Mouse (Mus musculus): ENCODE results near the gene Irak2. TPM values are rescaled to one million over a fixed set of nuclear protein-coding genes. Genes with fewer than 3 reads are reported as not detected.

The Irak2 gene
- polyA plus RNA-seq, 1 experiment from 2014 or later = 15.6 TPM

GRCm38 (mm10) chr6:113740236-113741217 is 102.3 kb downstream of the Irak2 start, which contains the start of gene Sec13:
TSS of gene Sec13 (minus strand) at chr6:113740743.
- 7% methylated on average over 41 of the region's 41 CpGs for WGBS
- H3K27me3 ChIP-seq (replicated peaks; ENCODE audit: insufficient read depth, low read length) = no peaks in the 10 kb centered on the region
- peak; percentile 90 for ATAC-seq
- TF ChIP-seq EP300 (IDR thresholded peaks at IDR 0.05) (peak; percentile 37; the same call in 1 of the 2 replicates), CTCF (IDR thresholded peaks at IDR 0.05) (no peak; the same call in 1 of the 2 replicates)
- H3K9me3 ChIP-seq (ENCODE audit: low read length) = no peaks in the 10 kb centered on the region
- H3K27ac ChIP-seq (ENCODE audit: low read length) = peak within 1 kb of the TSS; percentile 68
- H3K4me3 ChIP-seq (ENCODE audit: low read depth, low read length) = peak within 1 kb of the TSS; percentile 77
- H3K4me1 ChIP-seq (ENCODE audit: insufficient read depth, low read depth, low read length) = no peaks in the 10 kb centered on the region; the same call in 1 of the 2 replicates
- peak within 1 kb of the TSS; percentile 68 for H3K4me2 ChIP-seq (replicated peaks; ENCODE audit: low read depth, low read length)
- peak within 1 kb of the TSS; percentile 84 for H3K9ac ChIP-seq (replicated peaks; ENCODE audit: low read depth)
- H3K36me3 ChIP-seq (ENCODE audit: insufficient read depth, low read length) = no peaks in the 10 kb centered on the region
- peak; percentile 88 for DNase-seq (ENCODE audit: low spot score)

- no peak overlapping the region for H3K9ac ChIP-seq (replicated peaks; ENCODE audit: low read depth)
- H3K27me3 ChIP-seq (replicated peaks; ENCODE audit: insufficient read depth, low read length) = no peaks in the 10 kb centered on the region
- DNase-seq (ENCODE audit: low spot score) (no peak), ATAC-seq (no peak)
- no peak overlapping the region for H3K27ac ChIP-seq (ENCODE audit: low read length)
- TF ChIP-seq CTCF (IDR thresholded peaks at IDR 0.05) = no peak
- no peak for TF ChIP-seq EP300 (IDR thresholded peaks at IDR 0.05)
- no peak overlapping the region for H3K4me2 ChIP-seq (replicated peaks; ENCODE audit: low read depth, low read length)
- WGBS = 58% methylated on average over 2 of the region's 2 CpGs
- no peaks in the 10 kb centered on the region; the same call in 1 of the 2 replicates for H3K4me1 ChIP-seq (ENCODE audit: insufficient read depth, low read depth, low read length)
- H3K36me3 ChIP-seq (ENCODE audit: insufficient read depth, low read length) = no peaks in the 10 kb centered on the region
- no peaks in the 10 kb centered on the region for H3K9me3 ChIP-seq (ENCODE audit: low read length)
- no peak overlapping the region for H3K4me3 ChIP-seq (ENCODE audit: low read depth, low read length)
Observed at GRCm38 (mm10) chr6:113741425-113741824, 103.2 kb downstream of the Irak2 start.

GRCm38 (mm10) chr6:113742321-113742720 is 104.1 kb downstream of the Irak2 start:
- H3K27me3 ChIP-seq (replicated peaks; ENCODE audit: insufficient read depth, low read length) = 0 out of 2 replicates have a peak, but pooled peaks cover 3% of the 10 kb centered on the region
- H3K27ac ChIP-seq (ENCODE audit: low read length) = no peak overlapping the region
- no peak overlapping the region for H3K4me2 ChIP-seq (replicated peaks; ENCODE audit: low read depth, low read length)
- no peak overlapping the region for H3K9ac ChIP-seq (replicated peaks; ENCODE audit: low read depth)
- no peaks in the 10 kb centered on the region for H3K9me3 ChIP-seq (ENCODE audit: low read length)
- H3K4me3 ChIP-seq (ENCODE audit: low read depth, low read length) = no peak overlapping the region
- no peaks in the 10 kb centered on the region; the same call in 1 of the 2 replicates for H3K4me1 ChIP-seq (ENCODE audit: insufficient read depth, low read depth, low read length)
- TF ChIP-seq EP300 (IDR thresholded peaks at IDR 0.05) (no peak), CTCF (IDR thresholded peaks at IDR 0.05) (no peak)
- no peak for DNase-seq (ENCODE audit: low spot score)
- no peaks in the 10 kb centered on the region for H3K36me3 ChIP-seq (ENCODE audit: insufficient read depth, low read length)
- WGBS = 30% methylated on average over 1 of the region's 1 CpGs
- no peak for ATAC-seq

GRCm38 (mm10) chr6:113743111-113743510 is 104.8 kb downstream of the Irak2 start:
- H3K27ac ChIP-seq (ENCODE audit: low read length) = no peak overlapping the region
- 35% methylated on average over 1 of the region's 1 CpGs for WGBS
- no peak for TF ChIP-seq CTCF (IDR thresholded peaks at IDR 0.05)
- TF ChIP-seq EP300 (IDR thresholded peaks at IDR 0.05) = no peak

More at GRCm38 (mm10) chr6:113743111-113743510, 104.8 kb downstream of the Irak2 start:
- no peak overlapping the region for H3K9ac ChIP-seq (replicated peaks; ENCODE audit: low read depth)
- no peak overlapping the region for H3K4me3 ChIP-seq (ENCODE audit: low read depth, low read length)
- no peaks in the 10 kb centered on the region; the same call in 1 of the 2 replicates for H3K4me1 ChIP-seq (ENCODE audit: insufficient read depth, low read depth, low read length)
- DNase-seq (ENCODE audit: low spot score) = no peak
- no peaks in the 10 kb centered on the region for H3K9me3 ChIP-seq (ENCODE audit: low read length)
- ATAC-seq = no peak
- H3K27me3 ChIP-seq (replicated peaks; ENCODE audit: insufficient read depth, low read length) = 0 out of 2 replicates have a peak, but pooled peaks cover 5% of the 10 kb centered on the region
- H3K36me3 ChIP-seq (ENCODE audit: insufficient read depth, low read length) = no peaks in the 10 kb centered on the region
- no peak overlapping the region for H3K4me2 ChIP-seq (replicated peaks; ENCODE audit: low read depth, low read length)

Small RNA genes lying within 50 kb of the gene (microRNA-seq; reads per million reads assigned to microRNA genes)
- gene Mir7042 = 0.98 reads per million

Other genes starting within 250 kb of the Irak2 start
- 11.5 and 12.4 TPM in 2 replicates for gene Ttll3, start 249.2 kb upstream of the Irak2 start, polyA plus RNA-seq (2015; fragmentation: Nextera tagmentation; extraction: Ambion mirVana)
- 11.4 and 12.3 TPM in 2 replicates for gene Rpusd3, start 219.1 kb upstream of the Irak2 start, polyA plus RNA-seq (2015; fragmentation: Nextera tagmentation; extraction: Ambion mirVana)
- gene Cidec, start 202.7 kb upstream of the Irak2 start, polyA plus RNA-seq (2015; fragmentation: Nextera tagmentation; extraction: Ambion mirVana) = 1.1 and 1.3 TPM in 2 replicates
- 57.8 and 60.1 TPM in 2 replicates for gene Jagn1, start 195.9 kb upstream of the Irak2 start, polyA plus RNA-seq (2015; fragmentation: Nextera tagmentation; extraction: Ambion mirVana)
- gene Il17re, start 180.0 kb upstream of the Irak2 start, polyA plus RNA-seq (2015; fragmentation: Nextera tagmentation; extraction: Ambion mirVana) = 16.2 and 19.4 TPM in 2 replicates
- gene Il17rc, start 167.0 kb upstream of the Irak2 start, polyA plus RNA-seq (2015; fragmentation: Nextera tagmentation; extraction: Ambion mirVana) = 30.1 and 31.1 TPM in 2 replicates
- gene Creld1, start 155.2 kb upstream of the Irak2 start, polyA plus RNA-seq (2015; fragmentation: Nextera tagmentation; extraction: Ambion mirVana) = 25.5 and 27.2 TPM in 2 replicates
- 0.20 and 0.30 TPM in 2 replicates for gene Prrt3, start 136.5 kb upstream of the Irak2 start, polyA plus RNA-seq (2015; fragmentation: Nextera tagmentation; extraction: Ambion mirVana)
- 93.7 and 95.7 TPM in 2 replicates for gene Emc3, start 106.8 kb upstream of the Irak2 start, polyA plus RNA-seq (2015; fragmentation: Nextera tagmentation; extraction: Ambion mirVana)
- 0.53 and 1.0 TPM in 2 replicates for gene Fancd2, start 106.8 kb upstream of the Irak2 start, polyA plus RNA-seq (2015; fragmentation: Nextera tagmentation; extraction: Ambion mirVana)
- gene Fancd2os, start 37.8 kb upstream of the Irak2 start, polyA plus RNA-seq (2015; fragmentation: Nextera tagmentation; extraction: Ambion mirVana) = 0.18 TPM in 1 of 2 replicates, not detected in the other
- 215 and 225 TPM in 2 replicates for gene Brk1, start 33.7 kb upstream of the Irak2 start, polyA plus RNA-seq (2015; fragmentation: Nextera tagmentation; extraction: Ambion mirVana)
- 28.2 and 30.6 TPM in 2 replicates for gene Vhl, start 14.5 kb upstream of the Irak2 start, polyA plus RNA-seq (2015; fragmentation: Nextera tagmentation; extraction: Ambion mirVana)
- gene Tatdn2, start 58.6 kb downstream of the Irak2 start, polyA plus RNA-seq (2015; fragmentation: Nextera tagmentation; extraction: Ambion mirVana) = 1.1 and 1.3 TPM in 2 replicates
- 5.5 and 6.0 TPM in 2 replicates for gene Ghrl, start 81.4 kb downstream of the Irak2 start, polyA plus RNA-seq (2015; fragmentation: Nextera tagmentation; extraction: Ambion mirVana)
- gene Sec13, start 102.3 kb downstream of the Irak2 start, polyA plus RNA-seq (2015; fragmentation: Nextera tagmentation; extraction: Ambion mirVana) = 163 and 178 TPM in 2 replicates

Data from lung, postnatal 0 days (tissue).